Comparison of ENCODE assay signal across 8 mouse cellular contexts in the genomic region with DNA sequence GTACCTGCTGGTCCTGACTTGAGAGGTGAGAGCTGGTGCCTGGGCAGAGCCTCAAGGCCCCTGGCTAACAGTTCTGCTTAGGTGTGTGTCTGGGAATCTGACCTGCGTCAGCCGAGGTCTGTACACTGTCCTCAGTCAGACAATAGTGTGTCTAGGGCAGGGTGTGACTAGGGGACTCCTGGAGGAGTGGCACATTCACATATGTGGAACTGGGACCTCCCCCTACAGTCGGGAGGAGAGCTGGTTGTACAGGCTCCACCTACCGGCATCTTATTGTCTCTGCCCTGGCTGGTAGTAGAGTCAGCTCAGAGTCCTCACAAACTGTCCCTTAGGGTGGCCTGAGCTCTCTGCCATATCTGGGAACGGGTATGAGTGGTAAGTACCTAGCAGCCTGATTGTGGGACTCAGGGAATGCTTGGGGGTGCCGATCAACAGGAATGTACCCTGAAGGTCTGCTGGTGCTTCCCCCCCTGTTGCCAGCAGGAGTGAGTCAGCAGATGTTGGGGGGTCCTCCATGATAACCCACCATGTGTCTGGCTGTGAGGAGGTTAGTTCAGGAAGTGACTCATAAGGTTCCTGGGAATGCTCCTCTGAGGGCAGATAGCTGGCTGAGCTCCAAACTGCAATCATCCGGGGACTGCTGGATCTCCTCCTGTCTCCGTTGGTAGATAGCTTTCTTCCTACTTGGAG. TPM values are rescaled to one million over a fixed set of nuclear protein-coding genes. Genes with fewer than 3 reads are reported as not detected.
DNase-seq lines count a peak whose midpoint lies in the region; ATAC-seq lines count a peak whose summit lies in the region.

No protein-coding gene starts in this region.

- H3K27me3 ChIP-seq in forebrain, embryonic 11.5 days (ENCODE audit: control insufficient read depth, insufficient read depth, low read length) = peaks cover 28% of the 10 kb centered on the region
- H3K27me3 ChIP-seq in hindbrain, embryonic 10.5 days (ENCODE audit: insufficient read depth, poor library complexity, severe bottlenecking) = peaks cover 35% of the 10 kb centered on the region
- peaks cover 13% of the 10 kb centered on the region for H3K27me3 ChIP-seq in limb, embryonic 11.5 days (ENCODE audit: control insufficient read depth, insufficient read depth, low read length)
- H3K27me3 ChIP-seq in midbrain, embryonic 10.5 days (ENCODE audit: low read depth, poor library complexity, severe bottlenecking) = peaks cover 36% of the 10 kb centered on the region

- peaks cover 21% of the 10 kb centered on the region for H3K4me1 ChIP-seq in forebrain, embryonic 11.5 days (replicated peaks; ENCODE audit: control insufficient read depth, insufficient read depth, low read length)
- H3K4me1 ChIP-seq in hindbrain, embryonic 10.5 days (replicated peaks) = peaks cover 68% of the 10 kb centered on the region
- peaks cover 28% of the 10 kb centered on the region for H3K4me1 ChIP-seq in limb, embryonic 11.5 days (ENCODE audit: control insufficient read depth, insufficient read depth, low read length)
- peaks cover 64% of the 10 kb centered on the region for H3K4me1 ChIP-seq in midbrain, embryonic 10.5 days

- WGBS in forebrain, embryonic 11.5 days = 31% methylated on average over 8 of the region's 8 CpGs
- 22% methylated on average over 8 of the region's 8 CpGs for WGBS in hindbrain, embryonic 10.5 days
- WGBS in limb, embryonic 11.5 days = 27% methylated on average over 8 of the region's 8 CpGs
- WGBS in midbrain, embryonic 10.5 days = 23% methylated on average over 8 of the region's 8 CpGs

- peak overlapping the region; percentile 56 for H3K4me3 ChIP-seq in forebrain, embryonic 11.5 days (ENCODE audit: low read depth, low read length)
- H3K4me3 ChIP-seq in hindbrain, embryonic 10.5 days = peak overlapping the region; percentile 80
- peak overlapping the region; percentile 60 for H3K4me3 ChIP-seq in limb, embryonic 11.5 days (ENCODE audit: low read depth, low read length)
- peak overlapping the region; percentile 73 for H3K4me3 ChIP-seq in midbrain, embryonic 10.5 days

- peak overlapping the region; percentile 78 for H3K9ac ChIP-seq in forebrain, embryonic 11.5 days (ENCODE audit: low read length)
- peak overlapping the region; percentile 55 for H3K9ac ChIP-seq in limb, embryonic 11.5 days (ENCODE audit: low read length)

- DNase-seq in right cerebral cortex, postnatal 10 days (ENCODE audit: low spot score in 2 of 2) = peak; percentile 72 to 84
- DNase-seq in right cerebral cortex, adult 18-20 months = no peak
- peak; percentile 84 for DNase-seq in brain, adult 2 months (ENCODE audit: low read depth, low spot score)
- peak; percentile 72 for DNase-seq in forebrain, embryonic 11.5 days (ENCODE audit: low spot score)
- peak; percentile 75 for DNase-seq in hindbrain, embryonic 10.5 days (ENCODE audit: low spot score)
- peak; percentile 63 for DNase-seq in limb, embryonic 11.5 days (ENCODE audit: low spot score)
- DNase-seq in midbrain, embryonic 10.5 days (ENCODE audit: low spot score) = peak; percentile 63
- DNase-seq in testis, postnatal 10 days (ENCODE audit: low spot score) = peak; percentile 74

- no peaks in the 10 kb centered on the region for H3K9me3 ChIP-seq in forebrain, embryonic 11.5 days (ENCODE audit: control insufficient read depth, low read length)
- no peaks in the 10 kb centered on the region for H3K9me3 ChIP-seq in hindbrain, embryonic 10.5 days
- no peaks in the 10 kb centered on the region for H3K9me3 ChIP-seq in limb, embryonic 11.5 days (ENCODE audit: control insufficient read depth, low read length)
- H3K9me3 ChIP-seq in midbrain, embryonic 10.5 days (replicated peaks) = no peaks in the 10 kb centered on the region

- peak overlapping the region; percentile 78 for H3K4me2 ChIP-seq in forebrain, embryonic 11.5 days (ENCODE audit: low read depth, low read length, severe bottlenecking)
- peak overlapping the region; percentile 78 for H3K4me2 ChIP-seq in limb, embryonic 11.5 days (ENCODE audit: low read depth, severe bottlenecking)

- H3K27ac ChIP-seq in forebrain, embryonic 11.5 days (ENCODE audit: low read depth, low read length) = peak overlapping the region; percentile 70
- H3K27ac ChIP-seq in hindbrain, embryonic 10.5 days = peak overlapping the region; percentile 93
- peak overlapping the region; percentile 56; the same call in 1 of the 2 replicates for H3K27ac ChIP-seq in limb, embryonic 11.5 days (replicated peaks; ENCODE audit: low read depth, low read length)
- H3K27ac ChIP-seq in midbrain, embryonic 10.5 days (replicated peaks) = peak overlapping the region; percentile 87

- peak; percentile 78 for ATAC-seq in forebrain, embryonic 11.5 days (replicated peaks; ENCODE audit: low FRiP score)
- ATAC-seq in limb, embryonic 11.5 days (ENCODE audit: insufficient number of reproducible peaks, low FRiP score, low TSS enrichment, low read depth) = peak; percentile 61

- peaks cover 3% of the 10 kb centered on the region for H3K36me3 ChIP-seq in forebrain, embryonic 11.5 days (ENCODE audit: control insufficient read depth, insufficient read depth, low read length)
- peaks cover 39% of the 10 kb centered on the region for H3K36me3 ChIP-seq in hindbrain, embryonic 10.5 days
- H3K36me3 ChIP-seq in limb, embryonic 11.5 days (ENCODE audit: control insufficient read depth, insufficient read depth, low read length) = peaks cover 30% of the 10 kb centered on the region
- peaks cover 41% of the 10 kb centered on the region for H3K36me3 ChIP-seq in midbrain, embryonic 10.5 days

RNA-seq across cellular contexts. Expression of a gene that starts 1.5 kb away (rescaled TPM):
- polyA plus RNA-seq in forebrain, embryonic 11.5 days (2014; fragmentation: Nextera tagmentation; extraction: Ambion mirVana) = 40.3 and 48.6 TPM in 2 replicates
- polyA plus RNA-seq in hindbrain, embryonic 10.5 days (2016; fragmentation: Nextera tagmentation; extraction: Ambion mirVana) = 26.0 and 29.7 TPM in 2 replicates
- polyA plus RNA-seq in limb, embryonic 11.5 days (2014; fragmentation: Nextera tagmentation; extraction: Ambion mirVana) = 27.2 and 35.7 TPM in 2 replicates
- polyA plus RNA-seq in midbrain, embryonic 10.5 days (2016; fragmentation: Nextera tagmentation; extraction: Ambion mirVana) = 17.3 and 17.6 TPM in 2 replicates

RNA-seq across cellular contexts. Expression of a gene that starts 6.3 kb away (rescaled TPM):
- polyA plus RNA-seq in forebrain, embryonic 11.5 days (2014; fragmentation: Nextera tagmentation; extraction: Ambion mirVana) = 73.9 and 78.5 TPM in 2 replicates
- polyA plus RNA-seq in hindbrain, embryonic 10.5 days (2016; fragmentation: Nextera tagmentation; extraction: Ambion mirVana) = 89.5 and 90.0 TPM in 2 replicates
- 70.9 and 73.3 TPM in 2 replicates for polyA plus RNA-seq in limb, embryonic 11.5 days (2014; fragmentation: Nextera tagmentation; extraction: Ambion mirVana)
- polyA plus RNA-seq in midbrain, embryonic 10.5 days (2016; fragmentation: Nextera tagmentation; extraction: Ambion mirVana) = 82.1 and 85.0 TPM in 2 replicates

RNA-seq across cellular contexts. Expression of a gene that starts 6.4 kb away (rescaled TPM):
- polyA plus RNA-seq in forebrain, embryonic 11.5 days (2014; fragmentation: Nextera tagmentation; extraction: Ambion mirVana) = 29.7 and 34.0 TPM in 2 replicates
- polyA plus RNA-seq in hindbrain, embryonic 10.5 days (2016; fragmentation: Nextera tagmentation; extraction: Ambion mirVana) = 36.3 and 38.6 TPM in 2 replicates
- 21.2 and 22.3 TPM in 2 replicates for polyA plus RNA-seq in limb, embryonic 11.5 days (2014; fragmentation: Nextera tagmentation; extraction: Ambion mirVana)
- polyA plus RNA-seq in midbrain, embryonic 10.5 days (2016; fragmentation: Nextera tagmentation; extraction: Ambion mirVana) = 33.3 and 38.7 TPM in 2 replicates

RNA-seq across cellular contexts. Expression of a gene that starts 7.8 kb away (rescaled TPM):
- 3.6 and 5.9 TPM in 2 replicates for polyA plus RNA-seq in forebrain, embryonic 11.5 days (2014; fragmentation: Nextera tagmentation; extraction: Ambion mirVana)
- polyA plus RNA-seq in hindbrain, embryonic 10.5 days (2016; fragmentation: Nextera tagmentation; extraction: Ambion mirVana) = 8.1 and 9.1 TPM in 2 replicates
- 5.3 and 6.8 TPM in 2 replicates for polyA plus RNA-seq in limb, embryonic 11.5 days (2014; fragmentation: Nextera tagmentation; extraction: Ambion mirVana)
- 4.1 and 6.9 TPM in 2 replicates for polyA plus RNA-seq in midbrain, embryonic 10.5 days (2016; fragmentation: Nextera tagmentation; extraction: Ambion mirVana)

RNA-seq across cellular contexts. Expression of a gene that starts 13.7 kb away (rescaled TPM):
- polyA plus RNA-seq in forebrain, embryonic 11.5 days (2014; fragmentation: Nextera tagmentation; extraction: Ambion mirVana) = 16.9 and 17.9 TPM in 2 replicates
- 19.3 and 20.3 TPM in 2 replicates for polyA plus RNA-seq in hindbrain, embryonic 10.5 days (2016; fragmentation: Nextera tagmentation; extraction: Ambion mirVana)
- polyA plus RNA-seq in limb, embryonic 11.5 days (2014; fragmentation: Nextera tagmentation; extraction: Ambion mirVana) = 11.3 and 12.5 TPM in 2 replicates
- polyA plus RNA-seq in midbrain, embryonic 10.5 days (2016; fragmentation: Nextera tagmentation; extraction: Ambion mirVana) = 15.2 and 17.5 TPM in 2 replicates
